Mouse (Mus musculus) gastrocnemius, adult 8-10 months (tissue): ENCODE measurements around the gene Prrg3. TPM values are rescaled to one million over a fixed set of nuclear protein-coding genes. Genes with fewer than 3 reads are reported as not detected.
A peak's percentile ranks its signal among the peaks of the same experiment; 100 is the strongest.
"Not testable (repeated sequence)": the region's sequence is repeated elsewhere in the genome, so short reads cannot be mapped to it uniquely, and the experiment has no call there.

Experiments used
- DNase-seq, 2 experiments: peaks; one replicate each; pipeline ENCODE4 v3.0.0; 2022; ENCODE audit warnings: low spot score in 2 of 2
- total RNA-seq, 4 experiments: library from RNA; stranded (reverse); gene quantifications; 2 replicates each; pipeline ENCODE4 v1.2.4; 2022

Gene Prrg3
- 1 to 10 TPM; 2.0 to 5.0 (median 2.6) TPM for total RNA-seq

- peak; percentile 3 to 20 for DNase-seq
These were observed at the start of gene Prrg3 for GRCm38 (mm10) chrX:71962073-71963051. Prrg3 (plus strand) TSS chrX:71962624.

DNA sequence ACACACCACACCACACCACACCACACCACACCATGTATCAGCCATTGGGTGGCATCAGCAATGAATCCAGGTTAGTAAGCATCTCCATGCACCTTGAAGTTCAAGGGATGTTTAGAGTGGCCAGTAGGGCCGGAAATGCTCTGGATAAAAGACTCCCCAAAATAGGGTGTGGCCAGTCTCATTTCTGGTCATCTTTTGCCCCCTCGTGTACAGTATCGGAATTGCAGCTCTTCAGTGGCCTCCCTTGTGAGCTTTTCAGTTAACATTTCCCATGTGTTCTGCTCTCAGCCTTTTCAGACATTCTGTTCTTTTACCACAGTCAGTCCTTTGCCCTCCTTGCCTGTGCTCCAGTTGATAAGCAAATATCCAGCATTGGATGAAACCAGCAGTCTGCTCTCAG is 15.8 kb upstream of the Prrg3 start:
- no peak for DNase-seq

- no peak for DNase-seq
These were observed 4.1 kb upstream of the Prrg3 start for GRCm38 (mm10) chrX:71958366-71958765.

- DNase-seq, result no peak
These were observed 970 bp downstream of the Prrg3 start for GRCm38 (mm10) chrX:71963275-71963912.

DNA sequence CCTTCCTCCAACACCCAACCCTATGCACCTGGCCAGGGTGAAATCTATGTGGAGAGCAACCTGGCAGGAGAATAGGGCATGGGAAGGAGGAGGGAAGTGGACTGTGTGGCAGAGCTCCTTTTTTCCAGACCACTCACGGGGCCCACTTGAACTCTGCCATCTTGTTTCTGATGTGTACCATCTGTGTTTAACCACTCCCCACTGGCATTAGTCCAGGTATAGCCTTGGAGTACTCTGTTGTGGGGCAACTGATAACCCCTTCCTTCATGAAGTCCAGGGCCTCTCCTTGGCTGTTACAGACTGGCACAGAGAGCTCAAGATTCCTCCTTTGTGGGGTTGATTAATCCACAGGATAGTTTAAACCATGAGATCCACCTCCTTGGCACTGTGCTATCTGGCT is 5.8 kb downstream of the Prrg3 start:
- DNase-seq, result no peak

DNA sequence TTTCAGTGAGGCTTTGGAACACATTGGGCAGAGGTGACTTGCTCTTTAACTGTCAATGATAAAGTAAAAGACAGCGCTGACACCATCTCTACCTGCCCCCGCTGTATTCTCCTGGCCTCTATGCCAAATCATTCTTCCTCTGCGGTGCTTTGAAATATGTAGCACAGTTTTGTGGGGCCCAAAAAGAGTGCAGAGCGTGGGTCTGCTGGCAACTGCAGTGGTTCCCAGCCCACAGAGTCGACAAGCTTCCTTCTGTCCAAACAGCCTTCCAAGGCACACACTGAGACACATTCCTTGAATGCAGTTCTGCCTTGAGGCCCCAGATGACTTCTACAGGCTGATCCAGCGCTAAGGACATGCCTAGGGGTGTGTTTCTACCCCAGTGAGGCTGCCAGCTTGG is 6.4 kb downstream of the Prrg3 start:
- no peak for DNase-seq

- DNase-seq, result no peak
These were observed 8.9 kb downstream of the Prrg3 start for GRCm38 (mm10) chrX:71971325-71971724.

- no peak for DNase-seq
These were observed 10.3 kb downstream of the Prrg3 start, which contains the start of gene Fate1 for GRCm38 (mm10) chrX:71972686-71973085. Fate1 (plus strand) TSS chrX:71972986.

DNA sequence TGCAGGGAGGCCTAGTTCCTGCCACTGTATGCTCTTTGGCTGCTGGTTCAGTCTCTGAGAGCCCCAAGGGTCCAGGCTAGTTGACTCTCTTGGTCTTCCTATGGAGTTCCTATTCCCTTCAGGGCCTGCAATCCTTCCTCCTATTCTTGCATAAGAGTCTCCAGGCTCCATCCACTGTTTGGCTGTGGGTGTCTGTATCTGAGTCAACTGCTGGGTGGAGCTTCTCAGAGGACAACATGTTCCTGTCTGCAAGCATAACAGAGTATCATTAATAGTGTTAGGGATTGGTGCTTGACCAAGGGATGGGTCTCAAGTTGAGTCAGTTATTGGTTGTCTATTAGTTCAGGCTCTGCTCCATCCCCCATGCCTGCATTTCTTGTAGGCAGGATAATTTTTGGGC is 15.3 kb downstream of the Prrg3 start:
- not testable (repeated sequence) for DNase-seq

GRCm38 (mm10) chrX:71980443-71980842 is 18.0 kb downstream of the Prrg3 start:
- DNase-seq, result no peak

DNA sequence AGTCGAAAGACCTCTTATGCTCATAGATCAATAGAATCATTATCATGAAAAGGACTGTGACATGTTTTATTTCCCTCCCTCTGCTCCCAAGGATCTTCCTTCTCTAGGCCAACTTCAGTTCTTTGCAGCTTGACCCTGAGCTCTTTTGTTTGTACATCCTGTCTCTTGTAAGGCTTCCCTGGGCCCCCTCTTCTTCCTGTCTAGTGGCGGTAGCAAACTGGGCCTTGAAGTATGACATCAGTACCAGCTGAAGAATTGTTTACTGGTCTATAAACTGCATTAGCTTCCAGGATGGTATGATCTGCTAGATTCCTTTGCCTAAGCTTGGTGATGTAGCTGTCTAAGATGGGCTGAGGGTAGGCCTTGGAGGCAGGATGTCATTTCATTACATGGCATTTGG is 18.9 kb downstream of the Prrg3 start:
- DNase-seq, result no peak

- no peak for DNase-seq
These were observed 20.8 kb downstream of the Prrg3 start for GRCm38 (mm10) chrX:71983205-71983604.

DNA sequence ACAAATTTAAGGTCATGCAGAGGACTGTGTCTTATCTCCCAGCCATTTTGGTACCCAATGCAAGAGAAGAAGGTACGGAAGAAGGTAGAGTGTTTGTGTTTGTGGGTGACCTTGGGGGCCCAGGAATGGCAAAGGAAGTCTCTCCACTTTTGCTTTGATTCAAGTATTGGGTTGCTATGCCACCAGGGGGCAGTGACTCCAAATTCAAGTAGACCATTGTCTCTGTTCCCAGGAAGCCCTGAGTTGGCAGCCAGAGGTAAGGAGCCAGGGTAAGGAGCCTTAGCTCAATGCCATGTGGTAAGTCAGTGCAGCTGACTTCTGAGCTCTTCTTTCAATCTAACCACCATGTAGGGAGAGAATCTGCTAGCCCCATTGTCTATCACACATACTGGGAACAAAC is 21.4 kb downstream of the Prrg3 start:
- no peak for DNase-seq

GRCm38 (mm10) chrX:71991549-71991948 is 29.1 kb downstream of the Prrg3 start, which contains the start of gene Cnga2:
Cnga2 (plus strand) TSS chrX:71991849.
- no peak for DNase-seq

- DNase-seq, result no peak
These were observed 33.5 kb downstream of the Prrg3 start for GRCm38 (mm10) chrX:71995972-71996371.

DNA sequence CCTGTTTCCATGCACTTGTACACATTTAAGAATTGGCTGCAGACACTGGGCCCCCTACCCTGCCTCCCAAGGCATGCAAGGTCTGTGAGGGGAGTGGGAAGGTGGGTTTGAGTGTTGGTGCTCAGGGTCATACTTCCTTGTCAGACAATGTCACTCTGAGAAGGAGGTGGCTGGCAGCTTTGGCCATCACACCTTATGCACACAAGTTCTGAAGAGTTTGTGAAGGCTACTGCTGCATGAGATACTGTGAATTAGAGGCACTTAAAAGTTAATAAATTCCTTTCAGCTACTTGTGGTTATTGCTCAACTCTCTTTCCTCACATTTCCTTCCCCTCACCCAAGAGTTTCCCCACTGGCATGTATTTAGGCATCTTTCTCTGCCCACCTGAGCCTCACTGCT is 47.5 kb downstream of the Prrg3 start:
- no peak for DNase-seq

DNA sequence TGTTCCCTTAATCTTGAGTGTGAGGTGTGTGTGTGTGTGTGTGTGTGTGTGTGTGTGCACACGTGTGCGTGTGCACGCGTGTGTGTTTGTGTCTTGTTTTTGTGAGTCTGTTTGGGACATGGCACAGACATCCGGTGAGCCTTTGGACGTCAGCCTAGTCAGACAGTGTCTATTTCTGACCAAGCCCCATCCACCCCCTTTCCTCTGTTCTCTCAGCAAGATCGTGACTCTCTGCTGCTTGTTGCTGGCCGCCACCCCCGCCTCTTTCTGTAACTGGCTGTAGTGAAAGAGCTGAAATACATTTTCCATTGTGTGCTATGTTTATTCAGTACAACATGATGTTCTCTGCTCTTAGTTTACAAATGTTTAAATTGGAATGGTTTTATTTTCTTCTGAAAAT is 49.8 kb downstream of the Prrg3 start:
- no peak for DNase-seq

GRCm38 (mm10) chrX:72012804-72013203 is 50.4 kb downstream of the Prrg3 start:
- DNase-seq, result peak in 1 of 2 experiments; percentile 5

- DNase-seq, result no peak
These were observed 59.8 kb downstream of the Prrg3 start for GRCm38 (mm10) chrX:72022241-72022640.
